Mouse (Mus musculus) brain, adult 2 months (tissue): ENCODE measurements at regions not wholly inside any gene's neighbourhood (a gene's known extent, or its start where the extent isn't known, plus 50 kb on each side); places are given as distances from the start of the nearest gene placed in this dataset.
A peak's percentile ranks its signal among the peaks of the same experiment; 100 is the strongest.

ENCODE experiments used
- DNase-seq: peaks from one replicate; pipeline ENCODE4 v3.0.0; 2011; ENCODE audit warnings: low read depth, low spot score

DNA sequence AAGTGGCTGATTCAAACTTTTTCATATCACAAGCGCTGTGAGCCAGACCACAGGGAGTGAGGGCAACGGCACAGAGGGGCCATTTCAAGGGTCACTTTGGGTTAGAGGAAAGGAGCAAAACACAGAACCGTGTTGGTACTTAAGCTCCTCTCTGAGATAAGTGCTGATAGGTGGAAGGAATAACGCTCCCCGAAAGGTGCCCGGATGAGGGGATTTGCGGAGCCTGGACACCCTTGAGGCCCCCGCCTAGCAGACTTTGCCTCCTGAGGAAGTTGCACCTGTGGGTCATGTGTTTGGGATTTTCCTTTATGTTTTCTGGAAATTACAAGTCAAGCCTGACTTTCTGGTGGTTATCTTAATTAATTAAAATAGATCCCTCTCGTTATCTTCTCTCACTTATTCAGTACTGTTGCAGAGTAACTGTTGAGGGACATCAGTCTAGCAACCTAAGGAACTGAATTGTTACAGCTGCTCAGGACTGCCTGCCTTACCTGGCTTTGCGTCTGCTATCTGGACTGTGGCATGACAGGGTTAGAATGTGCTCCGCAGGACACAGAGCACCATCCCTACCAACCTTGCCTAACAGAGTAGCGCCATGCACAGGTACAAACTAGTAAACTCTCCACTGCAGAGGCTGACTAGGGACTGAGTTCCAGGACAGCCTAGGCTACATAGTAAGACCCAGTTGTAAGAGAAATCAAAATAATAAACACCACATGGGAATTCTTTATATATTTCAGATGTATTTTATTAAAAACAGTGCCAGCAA, 137.4 kb upstream of the Plcz1 start:
- no peak for DNase-seq

DNA sequence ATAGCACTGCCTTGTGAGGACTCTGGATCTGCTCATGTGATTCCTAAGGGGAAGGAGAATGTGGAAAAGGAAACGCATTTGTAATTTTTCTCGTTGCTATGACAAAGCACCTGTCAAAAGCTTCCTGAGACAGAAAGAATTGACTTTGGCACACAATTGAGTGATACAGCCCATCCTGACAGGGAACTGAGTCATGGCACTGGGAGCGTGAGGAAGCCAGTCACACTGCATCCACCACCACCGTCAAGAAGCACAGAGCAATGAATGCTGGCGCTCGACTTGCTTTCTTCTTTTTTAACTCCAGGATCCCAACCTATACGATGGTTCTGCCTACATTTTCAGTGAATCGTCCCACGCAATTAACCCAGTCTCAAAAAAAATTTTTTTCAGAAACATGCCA, 131.5 kb upstream of the Plcz1 start:
- peak; percentile 57 for DNase-seq

DNA sequence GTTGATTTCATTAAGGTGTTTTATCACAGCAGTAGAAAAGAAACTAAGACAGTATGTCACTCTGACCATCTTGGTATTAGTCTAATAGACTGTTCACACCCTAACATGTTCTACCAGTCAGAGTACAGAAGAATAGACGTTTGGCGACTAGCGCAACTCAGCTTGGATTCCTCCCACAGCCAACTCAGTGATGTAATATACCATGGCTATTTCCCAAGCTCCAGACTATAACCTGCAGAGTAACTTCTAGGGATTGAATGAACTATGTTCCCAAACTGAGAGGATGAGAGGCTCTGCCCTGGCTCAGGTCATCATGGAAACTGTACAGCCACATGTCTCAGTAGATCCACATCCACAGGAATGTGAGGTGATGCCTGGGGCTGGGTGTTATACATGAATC, 128.6 kb upstream of the Plcz1 start:
- DNase-seq, result no peak

DNA sequence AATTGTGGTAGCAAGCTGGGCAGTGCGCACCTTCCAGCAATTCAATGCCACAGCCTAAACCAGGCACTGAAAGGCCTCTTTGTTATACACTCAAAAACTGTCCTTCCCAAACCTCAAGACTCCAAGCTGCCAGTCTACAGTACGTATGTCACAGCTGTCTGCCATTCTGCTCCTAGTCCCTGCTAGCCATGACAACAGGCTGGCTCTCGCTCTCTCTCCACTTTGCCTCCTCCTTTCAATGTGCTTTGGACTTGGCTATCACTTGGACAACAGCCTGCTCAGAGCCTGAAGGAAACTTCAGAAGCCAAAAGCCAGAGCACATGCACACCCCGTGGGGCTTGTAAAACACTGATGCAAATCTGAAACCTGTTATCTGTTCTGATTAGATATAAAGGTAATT, 125.9 kb upstream of the Plcz1 start:
- no peak for DNase-seq

DNA sequence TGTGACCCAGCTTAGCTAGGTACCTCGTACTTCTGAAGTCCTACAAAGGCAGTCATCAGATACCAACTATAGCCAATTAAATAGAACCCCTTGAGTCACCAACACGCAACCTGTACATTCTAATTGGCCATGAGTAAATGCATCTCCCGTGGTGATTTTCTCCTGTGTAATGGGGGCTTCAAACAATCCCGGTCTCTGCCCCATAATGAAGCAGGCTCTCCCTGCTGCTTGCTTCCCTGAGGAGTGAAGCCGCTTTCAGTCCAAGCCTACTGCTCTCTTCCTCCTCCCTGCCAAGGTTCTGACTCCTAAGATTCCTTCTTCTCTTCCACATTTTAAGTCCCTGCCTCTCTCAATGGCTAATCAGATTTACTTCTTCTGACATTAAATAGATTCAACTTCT, 121.5 kb upstream of the Plcz1 start:
- DNase-seq, result no peak

DNA sequence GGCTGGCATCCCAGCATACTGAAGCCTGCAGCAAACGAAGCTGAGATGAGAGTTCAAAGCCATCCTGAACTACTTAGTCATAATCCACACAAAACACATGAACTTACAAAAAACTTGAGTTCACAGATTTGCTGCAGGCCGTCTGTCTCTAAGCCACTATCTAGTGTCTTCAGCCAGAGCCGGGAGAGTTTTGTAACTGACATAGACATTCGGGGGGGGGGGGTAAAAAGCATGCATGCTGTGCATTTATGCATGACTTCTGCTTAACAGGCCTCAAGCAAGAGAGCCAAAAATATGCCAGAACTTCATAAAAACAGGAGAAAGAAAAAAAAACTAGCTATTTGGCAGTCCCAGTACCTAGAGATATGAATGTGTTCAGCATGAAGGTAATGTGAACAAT, 120.2 kb upstream of the Plcz1 start:
- DNase-seq, result no peak

DNA sequence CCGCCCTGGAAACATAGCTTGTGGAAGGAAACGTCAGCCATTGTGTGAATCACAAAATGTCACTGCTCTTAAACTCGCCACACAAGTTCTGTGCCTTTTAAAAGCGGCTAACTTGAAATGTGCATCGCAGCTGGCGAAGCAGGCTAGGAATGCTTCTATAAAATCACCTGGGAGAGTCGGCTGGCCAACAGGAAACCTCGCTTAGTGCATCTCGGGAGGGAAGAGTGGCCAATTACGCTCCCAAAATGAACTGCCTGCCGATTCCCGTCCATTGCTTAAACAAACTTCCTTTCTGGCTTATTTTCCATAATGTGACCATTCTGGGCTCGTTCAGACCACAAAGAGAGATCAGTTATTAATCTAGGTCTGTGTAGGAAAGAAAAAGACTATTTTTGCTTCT, 119.7 kb upstream of the Plcz1 start:
- DNase-seq, result no peak

DNA sequence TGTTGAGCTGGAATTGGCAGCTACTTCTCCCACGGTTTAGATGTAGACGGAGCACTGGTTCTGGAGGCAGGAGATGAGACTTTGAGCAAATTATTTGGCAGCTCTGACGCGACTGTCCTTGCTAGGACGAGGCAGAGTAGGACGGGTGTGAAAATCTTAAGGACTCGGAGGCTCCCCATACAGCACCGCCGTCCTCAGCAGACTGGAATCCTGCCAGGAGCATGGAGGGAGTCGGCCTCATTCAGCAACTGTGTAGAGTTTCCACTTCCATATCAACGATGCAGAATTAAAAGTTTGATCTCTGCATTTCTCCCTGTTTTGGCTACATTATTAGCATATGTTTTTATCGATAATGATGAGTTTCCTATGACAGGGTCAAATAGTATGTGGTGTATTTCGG, 117.7 kb upstream of the Plcz1 start:
- peak; percentile 33 for DNase-seq

DNA sequence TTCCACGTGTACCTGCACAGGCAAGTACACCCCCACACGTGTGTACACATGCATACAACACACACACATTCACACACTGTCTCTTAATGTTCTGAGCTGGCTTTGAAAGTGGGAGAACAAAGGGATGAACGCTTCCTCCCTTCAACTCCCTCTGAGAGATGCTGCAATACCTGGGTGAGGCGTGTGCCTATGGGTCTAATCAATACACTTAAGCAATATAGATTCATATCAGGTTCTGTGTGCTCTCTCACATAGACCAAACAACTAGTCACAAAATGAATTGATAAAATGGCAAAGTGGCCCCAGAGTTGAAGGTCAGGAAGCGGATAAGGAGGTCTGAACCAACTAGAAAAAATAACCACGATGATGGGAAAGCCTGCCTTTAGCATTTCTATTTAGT, 116.1 kb upstream of the Plcz1 start:
- DNase-seq, result no peak

DNA sequence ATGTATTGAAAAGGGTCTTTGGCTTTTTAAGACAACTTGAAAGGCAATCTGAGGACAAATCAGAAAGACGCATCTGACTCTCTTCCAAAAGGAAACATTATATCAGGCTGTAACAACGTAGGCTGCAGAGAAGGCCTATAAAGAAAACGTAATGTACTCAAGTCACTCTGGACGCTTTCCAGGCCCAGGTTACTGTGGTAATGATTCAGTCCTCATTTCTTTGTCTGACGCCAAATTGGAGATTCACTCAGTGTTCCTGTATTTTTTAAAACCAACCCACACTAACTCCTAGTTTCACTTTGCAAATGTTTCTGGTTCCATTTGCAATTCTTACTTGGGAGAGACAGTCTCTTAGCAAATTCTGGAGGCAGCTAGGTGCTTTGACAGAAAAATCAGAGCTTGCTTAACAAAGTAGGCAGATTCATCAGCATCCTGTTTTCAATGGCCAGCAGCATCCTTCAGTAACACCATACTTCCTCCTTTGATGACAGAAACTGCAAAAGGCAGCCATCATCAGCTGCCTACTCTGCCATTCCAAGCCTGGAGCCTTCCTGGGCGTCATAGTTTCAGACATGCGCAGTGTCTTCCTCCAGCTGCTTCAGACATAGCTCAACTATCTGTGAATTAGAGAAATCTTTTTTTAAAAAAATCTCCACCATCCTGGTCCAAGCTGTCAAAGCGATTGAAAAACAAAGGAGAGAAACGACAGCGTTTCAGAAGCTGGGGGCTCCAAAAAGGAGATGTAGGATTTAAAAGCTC, 111.3 kb upstream of the Plcz1 start:
- peak; percentile 76 for DNase-seq

DNA sequence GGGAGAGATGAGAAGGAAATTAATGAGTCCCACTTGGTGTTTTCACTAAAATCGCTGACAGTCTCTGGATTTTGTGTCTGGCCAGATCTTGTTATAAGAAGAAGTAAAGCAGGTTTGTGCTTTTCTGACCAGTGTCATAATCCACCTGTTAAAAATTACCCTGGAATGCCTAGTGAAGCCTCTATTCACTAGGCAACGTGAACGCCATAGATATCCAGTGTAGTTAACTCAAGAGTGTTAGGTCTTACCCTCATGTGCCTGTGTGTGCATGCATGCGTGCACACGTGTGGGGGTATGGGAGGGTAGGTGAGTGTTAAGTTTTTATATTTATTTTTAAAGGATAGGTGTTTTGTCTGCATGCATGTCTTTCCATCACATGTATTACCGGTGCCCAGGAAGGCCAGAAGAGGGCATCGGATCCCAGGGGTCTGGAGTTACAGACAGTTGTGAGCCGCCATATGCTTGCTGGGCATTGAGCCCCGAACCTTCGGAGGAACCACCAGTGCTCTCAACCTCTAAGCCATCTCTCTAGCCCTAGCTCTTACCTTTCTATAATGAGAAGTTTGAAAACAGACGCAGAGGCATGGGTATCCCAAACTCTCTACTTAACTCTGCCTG, 107.5 kb upstream of the Plcz1 start:
- no peak for DNase-seq

DNA sequence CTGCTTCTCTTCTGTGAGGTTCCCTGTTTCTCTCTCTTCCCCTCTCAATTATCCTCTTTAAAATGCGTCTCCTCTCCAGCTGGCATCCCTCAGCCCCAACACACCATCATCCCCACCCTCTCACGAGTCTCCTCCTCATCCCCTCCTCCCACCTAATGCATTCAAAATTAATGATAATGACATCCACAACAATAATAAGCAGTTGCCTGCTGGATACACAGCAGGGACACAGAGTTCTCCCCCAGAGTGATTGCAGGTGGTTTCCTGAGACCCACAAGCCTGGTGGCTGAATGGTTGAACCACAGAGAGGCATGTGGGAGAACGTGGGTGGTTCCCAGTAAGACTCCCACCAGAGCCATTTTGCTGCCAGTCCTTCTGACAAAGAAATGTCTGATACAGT, 106.9 kb upstream of the Plcz1 start:
- DNase-seq, result peak; percentile 63

DNA sequence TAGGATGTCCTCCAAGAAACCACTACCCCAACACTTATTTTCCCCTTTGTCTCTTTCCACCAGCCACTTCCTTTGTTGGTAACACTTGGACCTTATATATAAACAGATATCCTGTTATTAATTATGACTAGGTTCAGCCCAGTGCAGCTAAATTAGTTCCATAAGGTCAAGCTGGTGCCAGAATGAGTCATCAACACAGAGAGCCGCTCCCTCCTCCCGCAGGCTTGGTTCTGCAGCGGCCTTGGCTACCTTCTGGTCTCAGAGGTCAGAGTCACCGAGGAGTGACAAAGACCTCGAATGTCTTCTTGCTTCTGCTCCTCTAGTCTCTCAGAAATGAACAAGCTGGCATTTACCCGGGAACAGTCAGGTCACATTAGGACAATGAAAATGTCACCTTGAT, 106.5 kb upstream of the Plcz1 start:
- peak; percentile 62 for DNase-seq

DNA sequence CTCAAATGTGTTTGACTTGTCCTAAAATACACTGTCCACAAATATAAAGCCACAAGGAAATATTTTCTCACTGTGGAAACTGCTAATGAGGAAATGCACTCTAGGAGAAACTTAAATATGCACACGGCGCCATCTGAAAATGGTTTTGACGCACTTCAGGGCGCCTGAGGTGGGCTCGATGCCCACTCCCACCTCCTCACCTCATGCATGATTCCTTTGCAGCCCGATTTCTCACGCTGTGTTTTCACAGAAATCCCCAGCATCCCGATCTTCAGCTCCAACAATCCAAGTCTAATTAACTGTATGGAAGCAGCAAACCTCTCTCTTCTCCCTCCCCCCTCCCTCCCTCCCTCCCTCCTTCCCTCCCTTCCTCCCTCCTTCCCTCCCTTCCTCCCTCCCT, 92.5 kb upstream of the Plcz1 start:
- peak; percentile 36 for DNase-seq

DNA sequence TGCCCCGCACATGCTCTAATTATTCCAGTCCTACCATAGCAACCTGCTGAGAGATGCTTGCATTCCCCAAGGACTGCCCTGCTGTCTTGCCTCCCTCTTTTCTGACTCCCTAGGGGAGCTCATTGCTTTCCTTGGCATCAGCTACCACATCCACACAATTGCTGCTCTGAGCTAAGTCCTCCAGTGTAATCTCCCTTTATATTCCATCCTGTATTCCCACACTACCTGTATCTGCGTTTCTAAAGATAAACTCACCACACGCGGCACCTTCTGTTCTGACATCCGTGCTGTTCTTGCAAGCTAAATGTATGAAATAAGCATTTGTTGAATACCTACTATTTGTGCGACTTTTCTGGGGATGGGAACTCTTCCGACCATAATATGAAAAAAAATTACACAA, 85.4 kb upstream of the Plcz1 start:
- peak; percentile 51 for DNase-seq

DNA sequence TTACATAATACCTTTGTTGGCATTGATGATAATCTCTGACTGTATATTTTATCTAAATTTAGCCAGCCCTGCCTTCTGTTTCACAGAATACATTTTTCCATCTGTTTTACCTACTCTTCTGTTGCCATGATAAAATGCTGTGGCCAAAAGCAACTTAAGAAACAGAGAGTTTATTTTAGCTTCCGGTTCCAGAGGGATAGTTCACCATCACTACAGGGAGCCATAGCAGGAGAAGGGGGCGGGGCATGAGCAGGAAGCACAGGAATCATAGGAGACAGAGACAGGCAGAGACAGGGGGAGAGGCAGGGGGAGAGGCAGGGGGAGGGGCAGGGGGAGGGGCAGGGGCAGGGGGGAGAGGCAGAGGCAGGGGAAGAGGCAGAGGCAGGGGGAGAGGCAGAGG, 72.8 kb upstream of the Plcz1 start:
- peak; percentile 38 for DNase-seq

DNA sequence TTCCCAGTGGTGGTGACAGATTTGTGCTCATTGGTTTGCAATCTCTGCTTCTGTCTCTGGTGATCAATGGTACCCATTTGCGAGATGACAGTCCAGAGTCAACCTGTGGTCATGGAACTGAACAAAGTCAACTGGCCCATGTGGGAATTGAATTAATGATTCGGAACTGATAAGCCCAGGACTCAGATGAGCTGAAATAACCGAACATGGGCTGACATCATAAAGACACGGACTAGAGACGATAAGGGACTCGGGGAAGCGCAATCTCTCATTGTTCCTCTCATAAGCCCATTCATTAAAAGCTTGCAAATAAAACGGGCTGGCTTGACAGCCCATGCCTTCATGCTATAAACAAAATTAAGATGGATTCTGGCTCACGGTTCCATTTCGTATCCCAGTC, 70.8 kb upstream of the Plcz1 start:
- no peak for DNase-seq

DNA sequence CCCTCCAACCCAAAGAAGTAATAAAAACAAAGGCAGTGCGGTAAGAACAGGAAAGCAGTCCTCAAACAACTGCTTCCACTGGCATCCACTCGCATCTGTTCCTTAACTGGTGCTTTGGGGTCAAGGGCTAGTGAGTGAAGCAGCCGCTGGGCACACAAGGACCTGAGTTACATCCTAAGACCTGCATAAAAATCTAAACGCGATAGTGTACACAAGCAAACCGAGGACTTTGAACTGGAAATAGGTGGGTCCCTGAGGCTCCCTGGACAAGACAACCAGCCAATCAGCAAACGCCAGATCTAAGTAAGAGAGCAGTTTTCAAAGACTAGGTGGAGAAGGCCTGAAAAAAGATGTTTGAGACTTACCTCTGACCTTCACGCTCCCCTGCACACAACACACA, 66.8 kb upstream of the Plcz1 start:
- DNase-seq, result no peak

DNA sequence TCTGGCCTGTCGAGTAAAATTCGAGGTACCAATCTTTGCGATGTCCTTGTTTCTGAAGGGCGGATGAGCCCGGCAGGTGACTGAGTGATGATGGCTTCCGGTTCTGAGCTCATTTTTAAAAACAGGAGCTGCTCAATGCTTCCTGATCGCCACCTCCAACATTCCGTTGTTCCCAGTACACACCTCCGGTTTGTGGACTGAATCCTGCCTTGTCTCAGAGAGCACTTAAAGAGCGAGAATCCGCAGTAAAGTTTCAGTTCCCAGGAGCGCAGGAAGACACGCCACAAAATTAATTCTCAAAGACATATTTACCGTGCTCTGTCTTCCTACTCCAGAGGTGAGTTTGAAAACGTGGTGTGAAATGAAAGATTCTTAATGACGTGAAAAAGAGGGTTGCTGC, 66.4 kb upstream of the Plcz1 start:
- no peak for DNase-seq

DNA sequence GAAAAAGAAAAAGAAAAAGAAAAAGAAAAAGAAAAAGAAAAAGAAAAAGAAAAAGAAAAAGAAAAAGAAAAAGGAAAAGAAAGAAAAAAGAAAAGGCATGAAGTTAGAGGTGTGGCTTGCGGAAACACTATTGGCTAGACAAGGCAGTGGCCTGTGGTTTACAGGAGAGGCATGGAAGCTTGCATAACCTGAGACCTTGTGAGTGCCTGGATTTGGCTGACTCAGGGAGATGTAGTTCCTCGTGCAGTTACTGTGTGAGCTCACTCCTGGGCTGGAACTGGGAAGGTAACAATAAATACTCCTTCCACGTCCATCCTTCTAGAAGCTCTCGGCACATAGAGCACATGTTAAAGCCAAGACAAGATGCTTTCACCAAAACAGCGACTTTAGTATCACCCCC, 64.9 kb upstream of the Plcz1 start:
- no peak for DNase-seq

DNA sequence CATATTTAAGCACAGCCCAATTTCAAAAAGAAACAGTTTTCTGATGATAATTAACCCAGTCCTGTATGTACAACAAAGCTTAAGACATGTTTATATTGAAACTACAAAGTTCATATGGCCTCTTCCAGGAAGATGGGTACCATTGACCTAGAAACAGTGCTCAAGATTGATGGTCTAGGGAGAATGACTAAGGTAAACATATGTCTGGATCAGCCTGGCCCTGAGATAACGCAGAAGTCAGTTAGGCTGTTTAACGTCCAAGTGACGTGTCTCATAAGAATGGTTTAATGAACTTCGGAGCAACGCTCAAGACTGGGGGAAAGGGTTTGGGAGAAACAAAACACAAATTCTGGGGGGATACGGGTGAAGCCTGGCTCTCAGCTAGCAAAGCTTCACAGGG, 60.8 kb upstream of the Plcz1 start:
- no peak for DNase-seq

DNA sequence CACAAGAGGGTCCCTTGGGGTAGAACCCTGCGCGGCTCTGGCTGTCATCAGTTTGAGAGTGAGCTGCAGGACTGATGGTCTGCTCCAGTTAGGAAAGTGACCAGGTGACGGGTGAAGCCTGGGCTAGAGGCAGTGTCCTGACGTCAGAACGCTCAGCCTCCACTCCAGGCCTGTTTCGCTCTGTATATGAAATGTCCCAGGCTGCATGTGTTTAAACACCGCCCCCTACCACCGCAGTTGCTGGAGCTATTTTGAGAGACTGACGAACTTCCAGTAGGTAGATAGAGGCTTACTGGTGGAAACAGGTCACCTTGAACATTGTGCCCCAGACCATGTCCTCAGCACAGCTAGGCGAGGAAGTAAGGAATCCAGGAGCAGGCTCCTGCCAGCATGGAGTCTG, 54.2 kb upstream of the Plcz1 start:
- no peak for DNase-seq
